Mouse (Mus musculus) layer of hippocampus, adult 11-12 months (tissue): ENCODE data around the gene Psmd6.
A peak's percentile ranks its signal among the peaks of the same experiment; 100 is the strongest.

Experiments
- DNase-seq: peaks from one replicate; pipeline ENCODE4 v3.0.0; 2022; ENCODE audit warnings: low spot score

Gene Psmd6

DNA sequence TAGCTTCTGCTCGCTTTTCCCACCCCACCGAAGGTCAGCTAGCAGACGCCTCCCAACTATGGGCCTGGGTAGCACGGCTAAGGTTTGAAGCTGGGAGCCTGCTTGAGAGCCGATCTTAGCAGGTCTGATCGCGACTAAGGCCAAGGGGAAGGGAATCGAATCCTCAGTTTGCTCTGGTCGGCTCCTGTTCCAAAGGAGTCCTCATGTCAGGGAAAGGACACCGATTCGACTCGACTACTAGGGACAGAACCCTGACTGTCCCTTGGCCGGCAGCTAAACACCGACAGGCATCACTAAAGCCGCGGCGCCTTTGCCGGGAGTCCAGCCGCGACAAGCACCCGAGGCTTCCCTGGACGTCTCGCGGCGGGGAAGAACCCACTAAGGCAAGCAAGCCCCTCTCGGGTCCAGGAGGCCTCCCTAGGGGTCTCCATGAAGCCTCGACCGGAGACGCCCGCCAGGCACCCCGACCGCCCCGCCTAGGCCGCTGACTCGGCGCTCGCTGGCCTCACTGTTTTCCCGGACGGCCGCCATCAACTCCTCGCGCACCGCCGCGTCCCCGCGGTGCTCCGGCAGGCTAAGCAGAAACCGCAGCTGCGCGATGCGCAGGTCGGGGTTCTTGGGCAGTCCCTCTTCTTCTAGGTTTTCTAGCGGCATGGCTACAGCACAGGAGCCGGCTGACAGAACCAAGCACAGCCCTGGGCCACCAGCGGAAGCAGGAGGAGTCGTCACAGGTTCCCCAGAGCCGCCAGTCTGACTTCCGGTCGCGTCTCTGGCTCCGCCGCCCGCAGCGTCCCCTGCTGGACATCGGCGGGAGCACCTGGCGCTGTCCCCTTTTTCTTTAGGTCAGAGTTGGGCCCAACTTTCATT, at the start of gene Psmd6:
Psmd6 (minus strand) TSS at position 755 of the 867 bp plus-strand sequence.
- DNase-seq = peak; percentile 92

DNA sequence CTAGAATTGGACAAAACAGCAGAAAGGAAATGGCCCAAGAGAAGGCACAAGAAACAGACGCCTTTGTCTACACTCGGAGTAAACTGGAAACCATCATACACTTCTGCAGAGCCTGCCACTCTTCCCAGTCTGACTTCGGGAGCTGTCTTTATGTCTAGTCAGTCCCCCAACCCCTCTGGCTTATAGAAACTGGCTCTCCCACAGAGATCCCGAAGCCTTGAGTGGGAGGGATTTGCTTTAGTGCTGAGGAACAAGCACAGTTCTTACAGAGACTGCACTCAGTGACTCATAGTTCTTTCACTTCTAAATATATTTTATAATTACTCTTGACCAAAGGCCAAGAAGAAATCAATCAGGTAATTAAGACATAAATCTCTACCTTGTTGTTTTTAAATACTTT, 10.1 kb downstream of the Psmd6 start:
- no peak for DNase-seq

DNA sequence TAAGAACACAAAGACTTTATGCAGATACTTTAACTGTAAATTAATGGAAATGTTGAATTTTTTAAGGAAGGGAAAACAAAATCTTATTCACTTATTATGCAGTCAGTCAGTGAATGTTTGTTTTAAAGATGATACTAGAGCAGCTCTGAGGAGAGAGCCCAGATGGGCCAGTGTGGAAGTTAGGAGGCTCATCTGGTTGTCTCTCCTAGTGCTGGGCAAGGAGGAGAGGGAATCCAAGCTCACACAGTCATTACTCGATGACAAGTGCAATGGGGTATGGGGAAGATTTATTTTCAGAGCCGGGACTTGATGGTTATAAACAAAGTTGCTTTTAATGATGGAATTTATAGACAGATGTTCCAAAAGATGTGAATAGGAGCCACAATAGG, 15.9 kb downstream of the Psmd6 start:
- no peak for DNase-seq

DNA sequence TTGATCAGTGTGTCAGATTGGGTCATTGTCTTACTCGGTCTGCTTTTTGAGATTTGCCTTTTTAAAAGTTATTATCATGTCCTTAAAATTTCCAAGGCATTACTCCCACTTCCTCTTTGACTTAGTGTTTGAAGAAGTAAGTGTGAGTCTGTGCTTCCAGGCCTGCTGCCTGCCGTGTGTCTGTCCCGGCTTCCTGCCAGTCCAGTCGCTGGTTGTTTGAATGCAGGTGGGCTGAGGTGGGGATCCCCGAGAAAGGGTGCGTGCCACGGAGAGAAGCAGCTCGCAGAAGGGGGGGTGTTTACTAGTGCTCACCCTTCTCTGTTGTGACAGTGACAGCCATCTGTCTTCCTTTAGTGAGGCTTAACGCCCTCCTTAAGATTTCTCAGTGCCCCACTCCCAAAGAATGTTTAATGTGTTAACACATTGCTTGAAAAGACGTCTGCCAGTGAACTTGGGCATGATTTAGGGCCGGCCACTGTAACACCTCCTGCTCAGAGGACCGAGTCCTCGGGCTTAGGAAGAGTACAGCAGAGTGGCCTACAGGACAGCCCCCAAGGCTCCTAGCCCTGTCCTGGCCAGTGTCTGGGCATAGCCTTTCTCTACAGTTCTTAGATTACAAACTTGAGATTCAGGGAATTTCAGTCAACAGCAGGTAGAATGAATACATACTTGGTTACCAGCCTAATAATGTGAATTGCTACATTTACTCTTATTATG, 16.4 kb downstream of the Psmd6 start:
- DNase-seq = no peak

DNA sequence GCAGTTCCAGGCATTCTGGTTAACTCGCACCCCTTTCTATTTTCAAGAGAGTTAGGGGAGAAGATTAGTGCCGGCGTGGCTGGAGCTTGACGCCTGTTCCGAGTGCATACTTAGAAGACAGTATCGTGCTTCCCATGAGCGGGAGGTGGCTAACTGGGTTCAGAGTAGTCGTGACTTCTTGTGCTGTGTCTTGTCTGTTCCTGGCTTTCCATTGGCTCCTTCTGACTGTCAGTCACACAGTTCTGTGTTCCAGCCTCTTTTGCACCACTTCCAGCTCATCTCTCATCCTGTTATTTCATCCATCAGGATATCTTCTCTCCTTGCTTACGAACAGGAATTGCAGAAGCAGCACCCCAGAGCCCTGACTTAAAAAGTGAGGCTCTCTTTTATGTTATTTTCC, 19.5 kb downstream of the Psmd6 start:
- DNase-seq = no peak

DNA sequence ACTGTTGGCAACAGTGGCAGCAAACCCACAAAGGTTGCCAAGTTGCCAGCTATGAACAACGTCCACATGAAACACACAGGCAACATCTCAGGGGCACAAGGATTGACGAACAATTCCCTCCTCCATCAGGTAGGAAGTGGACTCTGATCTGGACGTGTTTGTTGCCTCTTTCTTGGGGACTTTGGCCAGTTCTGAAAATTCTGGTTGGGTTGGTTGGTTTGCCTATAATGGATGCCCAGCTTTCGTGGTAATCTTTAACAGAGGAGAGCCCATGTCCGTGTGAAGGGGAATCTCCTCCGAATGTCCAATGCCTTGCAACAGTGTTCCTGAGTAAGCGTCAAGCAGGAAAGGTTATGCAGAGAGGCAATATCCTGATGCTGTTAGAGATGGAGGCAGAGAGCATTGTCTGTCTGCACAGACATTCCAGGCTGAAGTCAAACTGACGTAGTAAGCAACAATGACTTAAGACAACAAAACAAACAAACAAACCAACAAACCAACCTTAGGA, 20.0 kb downstream of the Psmd6 start:
- DNase-seq = no peak

DNA sequence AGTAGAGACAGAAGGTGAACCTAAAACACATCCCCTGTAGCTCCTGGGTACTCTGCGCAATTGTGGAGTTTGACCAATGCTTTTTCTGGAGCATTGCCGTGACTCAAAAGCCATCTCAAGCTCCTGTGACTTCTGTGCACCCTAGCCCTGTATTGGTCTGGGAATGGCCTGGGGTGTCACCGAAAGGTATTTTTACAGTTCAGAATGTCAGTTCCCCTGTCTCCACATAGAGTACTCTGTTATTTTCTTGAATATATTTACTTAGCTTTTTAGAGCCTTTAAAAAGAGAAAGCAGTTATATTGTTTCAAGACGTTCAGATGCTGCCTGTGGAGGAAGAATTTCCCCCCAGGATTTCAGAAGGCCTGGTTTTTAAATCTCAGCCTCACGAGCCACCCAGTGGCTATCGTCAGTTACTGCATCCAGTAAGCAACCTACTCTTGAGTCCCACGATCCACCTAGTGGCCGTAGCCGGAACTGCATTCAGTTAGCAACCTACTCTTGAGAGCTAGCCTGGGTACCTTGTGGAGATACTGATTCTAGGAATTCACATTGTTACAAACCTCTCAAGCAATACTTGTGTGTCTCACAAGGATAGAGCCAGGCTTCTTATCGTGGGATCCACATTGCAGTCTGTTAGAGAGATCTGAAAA, 22.3 kb downstream of the Psmd6 start:
- DNase-seq = peak; percentile 93

DNA sequence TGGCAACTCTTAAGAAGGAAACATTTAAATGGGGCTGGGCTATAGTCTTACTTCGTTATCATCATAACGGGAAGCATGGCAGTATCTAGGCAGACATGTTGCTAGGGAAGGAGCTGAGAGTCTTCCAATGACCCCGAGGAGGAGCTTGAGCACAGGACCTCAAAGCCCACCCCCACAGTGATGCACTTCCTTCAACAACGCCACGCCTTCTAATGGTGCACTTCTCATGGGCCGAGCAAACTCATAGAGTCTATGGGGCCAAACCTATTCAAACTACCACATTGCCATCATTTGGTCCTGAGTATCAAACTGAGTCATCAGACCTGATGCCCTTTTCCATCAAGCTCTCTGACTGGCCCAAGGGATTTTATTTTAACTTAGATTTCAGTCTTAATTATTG, 30.2 kb downstream of the Psmd6 start:
- no peak for DNase-seq

DNA sequence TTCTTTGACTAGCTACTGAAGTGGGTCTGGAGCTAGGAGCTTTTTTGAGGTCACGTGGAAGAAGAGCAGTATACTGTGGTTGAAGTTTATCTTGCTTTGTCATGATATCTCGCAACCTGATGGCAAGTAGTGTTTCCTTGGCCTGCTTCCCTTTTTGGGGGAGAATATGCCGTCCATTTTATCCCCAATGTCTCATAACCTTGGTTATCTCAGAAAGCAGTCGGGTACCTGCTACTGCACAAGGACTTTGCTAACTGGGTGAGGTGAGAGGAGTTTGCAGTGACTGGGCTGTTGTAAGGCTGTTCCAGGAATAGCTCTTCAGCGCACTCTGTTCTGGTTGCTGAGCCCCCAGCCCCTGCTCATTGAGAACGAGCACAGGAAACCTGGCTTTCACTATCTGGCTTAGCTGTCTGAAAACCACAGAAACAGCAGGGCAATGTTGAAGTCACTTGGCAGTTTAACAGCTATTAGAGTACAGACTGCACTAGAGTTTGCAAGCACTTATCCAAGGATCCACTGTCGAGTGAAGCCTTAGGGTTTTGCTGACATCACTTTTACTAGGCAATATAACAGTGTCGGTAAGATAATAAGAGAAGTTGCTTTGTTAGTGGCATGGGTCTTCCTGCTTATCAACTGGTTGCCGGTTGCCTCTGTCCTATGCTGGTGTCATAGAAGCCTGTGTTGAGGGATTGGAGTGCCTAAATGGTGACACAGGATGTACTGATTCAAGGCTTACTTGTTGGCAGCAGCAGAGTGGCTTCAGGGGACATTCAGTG, 32.6 kb downstream of the Psmd6 start:
- no peak for DNase-seq

DNA sequence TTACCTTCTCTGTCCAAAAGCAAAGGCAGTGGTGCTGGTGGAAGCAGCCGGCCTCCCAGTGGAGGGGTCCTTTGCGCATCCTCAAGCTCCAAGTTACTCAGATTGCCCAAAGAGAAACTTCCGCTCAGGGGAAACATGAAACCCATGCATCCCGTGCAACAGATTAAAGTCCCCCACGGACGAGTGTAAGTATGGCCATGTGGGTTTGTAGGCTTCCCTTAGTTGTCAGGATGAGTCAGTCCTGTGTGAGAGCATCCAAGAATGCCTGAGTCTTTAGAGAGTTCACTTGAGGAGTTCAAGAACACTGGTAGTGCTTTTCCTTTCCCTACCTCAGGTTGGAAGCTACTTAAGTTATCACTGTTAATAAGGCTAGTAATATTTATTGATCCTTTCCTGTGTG, 33.4 kb downstream of the Psmd6 start:
- DNase-seq = no peak

DNA sequence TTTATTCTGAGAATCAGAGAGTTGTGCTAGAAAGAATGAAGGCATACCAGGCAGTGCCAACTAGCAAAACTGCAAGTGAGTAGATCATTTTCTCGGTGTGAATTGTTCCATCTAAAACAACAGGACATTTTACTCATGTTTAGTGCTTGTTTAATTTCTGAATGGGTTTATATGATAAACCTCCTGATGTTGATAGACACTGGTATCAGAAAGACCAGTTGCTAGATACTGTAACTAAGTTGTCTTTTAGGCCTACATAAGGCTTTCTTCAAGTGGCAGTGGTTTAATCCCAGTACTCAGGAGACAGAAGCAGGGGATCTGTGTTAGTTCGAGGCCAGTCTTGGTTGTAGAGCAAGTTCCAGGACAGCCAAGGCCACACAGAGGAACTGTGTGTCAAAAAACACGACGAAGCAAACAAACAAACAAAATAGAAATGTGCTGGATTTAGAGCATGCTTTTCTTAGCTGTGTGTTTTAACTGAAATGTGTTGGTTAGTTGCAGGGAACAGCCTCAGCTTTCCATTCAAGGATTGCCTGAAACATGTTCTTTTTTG, 34.0 kb downstream of the Psmd6 start:
- DNase-seq = no peak

DNA sequence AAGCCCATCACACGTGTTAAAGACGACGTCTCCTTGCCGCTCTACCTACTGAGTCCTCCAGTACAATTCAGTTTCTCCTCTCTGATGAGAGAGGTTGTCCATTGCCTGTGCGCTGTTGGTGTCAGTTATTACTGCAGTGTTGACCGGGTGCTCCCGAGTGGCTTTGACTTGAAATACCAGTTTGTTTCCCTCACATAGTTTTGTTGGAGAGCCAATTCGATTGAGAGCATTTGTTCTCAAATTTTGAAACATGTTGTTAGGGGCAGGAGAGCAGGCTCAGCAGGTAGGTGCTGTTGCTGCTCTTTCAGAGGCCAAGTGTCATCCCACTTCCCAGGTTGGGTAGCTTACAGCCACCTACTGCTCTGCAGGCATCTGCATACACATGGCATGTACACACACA, 37.0 kb downstream of the Psmd6 start:
- DNase-seq = no peak

DNA sequence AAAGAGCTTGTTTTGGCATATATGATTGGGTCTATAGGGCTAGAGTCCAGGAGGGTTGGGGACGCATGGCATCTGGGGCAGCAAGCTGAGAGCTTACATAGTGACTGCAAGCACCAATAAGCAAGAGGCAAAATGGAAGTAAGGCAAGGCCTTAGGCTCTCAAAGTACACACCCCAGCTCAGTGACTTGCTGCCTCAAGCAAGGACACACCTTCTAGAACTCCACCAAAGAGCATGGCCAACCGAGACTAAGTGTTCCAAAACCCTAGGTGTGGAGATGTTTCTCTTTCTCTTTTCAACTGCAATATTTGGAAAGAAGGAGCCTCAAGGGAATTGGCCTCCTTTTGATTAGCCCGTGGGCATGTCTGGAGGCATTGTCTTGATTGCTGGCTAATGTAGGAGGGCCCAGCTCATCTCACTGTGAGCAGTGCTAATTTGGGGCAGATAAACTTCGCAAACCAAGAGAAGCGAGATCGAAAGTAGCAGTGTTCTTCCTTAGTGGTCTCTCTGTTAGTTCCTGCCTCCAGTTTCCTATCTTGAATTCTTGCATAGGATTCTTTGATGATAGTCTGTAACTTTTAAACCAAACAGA, 40.1 kb downstream of the Psmd6 start:
- DNase-seq = no peak

DNA sequence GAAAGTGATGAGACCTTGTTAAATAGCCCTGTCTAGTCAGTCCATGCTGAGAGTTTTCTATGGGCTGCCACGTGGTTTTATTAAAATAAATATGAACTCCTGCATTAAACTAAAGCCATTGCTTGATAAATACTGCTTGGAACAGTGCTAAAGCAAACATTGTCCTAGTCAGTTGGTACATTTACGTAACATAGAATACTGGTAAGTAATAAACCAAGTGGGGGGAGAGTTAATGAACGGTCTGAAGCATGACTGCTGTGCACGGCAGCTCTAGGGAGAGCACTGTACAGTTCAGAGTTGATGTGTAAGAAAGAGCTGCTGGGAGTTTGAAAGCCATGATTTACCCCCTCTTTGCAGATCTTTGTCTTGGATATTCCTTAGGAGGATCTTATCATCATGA, 49.3 kb downstream of the Psmd6 start:
- no peak for DNase-seq

DNA sequence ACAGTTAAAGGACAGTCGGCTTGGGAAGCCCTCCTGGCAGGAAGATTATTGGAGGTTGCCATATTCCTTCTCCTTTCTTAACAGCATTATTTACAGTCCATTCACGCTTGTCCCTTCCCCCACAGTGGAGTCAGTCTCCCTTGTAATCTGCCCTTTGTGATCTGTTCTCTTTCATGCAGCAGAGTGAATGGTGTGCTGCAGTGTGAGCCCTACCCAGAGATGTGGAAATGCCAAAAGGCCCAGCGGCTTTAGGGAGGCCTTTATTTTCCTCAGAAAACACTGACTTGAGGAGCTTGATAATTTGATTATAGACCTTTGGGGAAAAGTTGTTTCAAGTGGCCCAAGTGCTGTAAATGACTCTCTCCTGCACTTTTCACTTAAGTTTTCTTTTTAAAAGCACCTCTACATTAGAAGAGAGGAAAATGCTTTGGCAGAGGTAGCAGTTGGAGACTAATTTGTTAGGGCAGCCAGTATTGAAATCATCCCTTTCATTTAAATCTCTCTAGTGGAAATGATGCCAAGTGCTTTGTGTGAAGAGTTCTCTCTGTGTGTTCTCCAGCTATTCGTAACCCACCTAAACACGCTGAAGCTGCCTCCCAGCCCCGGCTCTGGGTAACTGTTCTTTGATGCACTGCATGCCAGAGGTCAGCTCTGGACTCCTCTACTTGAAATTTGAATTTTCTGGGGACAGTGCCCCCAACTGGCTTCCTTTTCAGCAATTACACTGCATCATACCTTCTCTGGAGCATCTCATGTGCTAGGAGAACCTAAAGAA, 50.1 kb downstream of the Psmd6 start:
- DNase-seq = no peak

DNA sequence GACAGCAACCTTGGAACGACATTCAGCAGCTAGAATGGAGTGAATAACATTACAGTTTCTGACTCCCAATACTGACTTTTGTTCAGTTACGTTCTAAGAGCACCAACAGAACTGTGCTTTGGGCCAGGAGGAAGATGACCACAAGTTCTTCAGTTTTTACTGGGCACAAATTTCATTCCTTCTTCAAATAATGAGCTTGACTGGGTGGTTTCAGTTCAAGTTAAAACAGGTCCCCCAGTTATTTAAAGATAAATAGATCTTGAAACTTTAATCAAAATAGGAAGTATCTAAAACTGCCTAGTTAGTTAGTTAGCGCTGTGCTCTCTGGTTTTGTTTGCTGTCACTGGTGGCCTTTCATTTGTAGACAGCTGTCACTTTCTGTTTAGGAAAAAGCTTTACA, 52.2 kb downstream of the Psmd6 start:
- DNase-seq = no peak

DNA sequence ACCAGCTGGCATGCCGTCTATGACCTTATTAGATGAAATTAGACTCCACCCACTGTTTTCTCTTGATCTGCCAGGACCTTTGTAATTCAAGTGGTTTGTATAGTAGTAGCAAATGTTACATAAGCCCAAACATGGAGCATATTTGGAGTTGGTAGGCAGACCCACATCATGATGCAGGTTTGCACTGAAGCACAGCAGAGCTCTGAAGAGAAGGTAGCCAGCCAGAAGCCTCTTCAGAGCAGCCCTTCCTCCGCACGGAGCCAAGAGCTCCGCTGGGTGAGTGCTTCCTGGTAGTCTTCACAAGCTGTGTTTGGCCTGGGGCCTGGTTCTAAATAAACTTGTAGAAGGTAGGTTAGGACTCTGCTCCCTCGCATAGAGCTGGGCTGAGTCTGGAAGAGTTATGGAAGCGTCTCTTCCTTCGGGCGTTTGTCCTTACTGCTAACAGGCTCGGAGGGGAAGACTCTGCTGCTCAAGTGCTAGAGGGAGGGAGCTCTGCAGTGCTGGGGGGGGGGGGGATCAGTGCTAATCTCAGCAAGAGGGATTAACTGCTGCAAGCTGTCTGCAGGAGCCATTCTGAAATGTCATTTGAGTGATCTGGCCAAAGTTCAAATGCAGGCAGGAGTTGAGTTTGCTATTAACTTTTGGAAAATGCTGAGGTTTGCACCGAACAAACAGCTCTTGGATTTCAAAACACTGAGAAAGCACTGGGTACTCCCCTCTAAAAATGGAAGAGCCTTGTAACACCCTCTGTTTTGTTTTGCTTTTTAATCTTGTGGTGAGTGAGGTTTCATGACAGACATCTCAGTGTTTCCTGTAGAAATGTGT, 52.9 kb downstream of the Psmd6 start:
- DNase-seq = peak; percentile 25

DNA sequence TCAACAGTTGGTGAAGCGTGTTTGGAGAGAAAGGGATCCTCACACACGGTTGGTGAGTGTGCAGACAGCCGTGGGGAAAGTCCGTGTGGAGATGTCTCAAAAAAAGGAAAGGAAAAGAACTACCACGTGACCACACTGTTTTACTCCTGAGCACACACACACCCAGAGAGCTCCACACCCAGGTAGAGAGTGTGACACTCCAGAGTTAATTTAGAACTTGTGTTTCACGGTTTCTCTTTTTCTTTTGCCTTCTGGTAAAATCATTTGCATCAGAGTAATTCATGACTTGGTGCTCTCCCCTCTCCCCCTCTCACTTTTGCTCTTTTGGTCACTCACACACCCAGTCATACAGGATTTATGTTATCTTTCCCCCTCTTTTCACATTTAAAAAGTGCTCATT, 54.5 kb downstream of the Psmd6 start:
- no peak for DNase-seq

DNA sequence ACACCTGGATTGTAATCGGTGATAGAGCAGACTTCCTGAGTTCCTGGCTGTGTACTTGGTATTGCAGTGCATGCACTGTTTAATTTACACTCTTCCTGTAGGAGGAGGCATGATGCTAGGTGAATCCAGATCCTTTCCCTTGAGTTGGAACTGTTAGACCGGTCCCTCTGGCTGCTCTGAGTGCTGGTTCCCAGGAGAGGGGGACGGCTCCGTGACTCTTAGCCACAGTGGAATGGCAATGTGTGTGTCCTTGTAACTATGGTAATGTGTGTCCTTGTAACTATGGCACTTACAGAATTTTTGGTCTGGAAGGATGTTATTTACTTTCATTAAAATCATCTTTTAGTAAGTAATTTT, 55.7 kb downstream of the Psmd6 start:
- DNase-seq = no peak
